14 mouse cellular contexts compared by ENCODE assay signal in the genomic region with DNA sequence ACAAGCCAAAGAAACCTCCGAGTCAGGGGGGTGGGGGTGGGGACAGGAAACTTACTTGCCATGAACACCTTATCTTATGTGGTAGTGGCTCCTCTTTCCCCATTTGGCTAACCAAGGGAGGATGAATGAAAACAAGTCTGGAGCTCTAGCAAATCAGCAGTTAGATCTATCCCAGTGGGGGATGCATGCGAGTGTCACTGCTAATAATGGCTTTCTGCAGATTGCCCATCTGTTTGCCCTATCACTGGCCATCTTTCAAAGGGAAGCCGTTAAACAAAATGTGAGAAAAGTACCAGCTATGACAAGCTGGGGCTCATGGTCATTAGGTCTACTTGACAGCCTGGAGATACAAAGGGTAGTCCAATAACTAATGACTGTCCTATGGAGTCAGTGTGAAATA.
"Had no signal": no experiment of that assay in that cellular context is flagged by ENCODE, and none has a peak within 500 bp of the region (broad histone marks: within the 10 kb centered on the region; RNA-seq: fewer than 3 reads in every experiment).

No protein-coding gene starts in this region.

- H3K4me2 ChIP-seq: kidney, embryonic 15.5 days; liver, embryonic 11.5 days; liver, embryonic 15.5 days; midbrain, embryonic 11.5 days; midbrain, embryonic 15.5 days; neural tube, embryonic 13.5 days had no signal

- H3K4me3 ChIP-seq: kidney, embryonic 15.5 days; left cerebral cortex, adult 2 months; limb, embryonic 10.5 days; liver, embryonic 15.5 days; midbrain, embryonic 15.5 days; neural tube, embryonic 13.5 days had no signal

- H3K27ac ChIP-seq: kidney, embryonic 15.5 days; left cerebral cortex, adult 2 months; limb, embryonic 10.5 days; liver, embryonic 15.5 days; midbrain, embryonic 15.5 days; neural tube, embryonic 13.5 days; stomach, postnatal 0 days had no signal

- ATAC-seq: lung, postnatal 0 days; midbrain, embryonic 15.5 days had no signal

- H3K4me1 ChIP-seq: kidney, embryonic 15.5 days; limb, embryonic 10.5 days; liver, embryonic 15.5 days; midbrain, embryonic 15.5 days; neural tube, embryonic 13.5 days had no signal

- DNase-seq: kidney, postnatal 14 days; lung, adult 2 months; lung, postnatal 36 days; thymus, postnatal 4 days had no signal

- H3K27me3 ChIP-seq: kidney, embryonic 15.5 days; liver, embryonic 15.5 days; midbrain, embryonic 15.5 days; neural tube, embryonic 13.5 days had no signal

- H3K9ac ChIP-seq: kidney, embryonic 15.5 days; liver, embryonic 15.5 days; midbrain, embryonic 15.5 days; neural tube, embryonic 13.5 days had no signal

- H3K9me3 ChIP-seq: kidney, embryonic 15.5 days; limb, embryonic 10.5 days; liver, embryonic 15.5 days; midbrain, embryonic 15.5 days; neural tube, embryonic 13.5 days had no signal

- H3K36me3 ChIP-seq: kidney, embryonic 15.5 days; limb, embryonic 10.5 days; liver, embryonic 15.5 days; midbrain, embryonic 15.5 days; neural tube, embryonic 13.5 days had no signal
